Mouse (Mus musculus) layer of hippocampus, adult 2 months (tissue): ENCODE results near the gene AI413582. TPM values are rescaled to one million over a fixed set of nuclear protein-coding genes. Genes with fewer than 3 reads are reported as not detected.

ENCODE experiments used
- DNase-seq, 2 experiments: peaks; one replicate each; pipeline ENCODE4 v3.0.0; 2022; ENCODE audit warnings: low spot score in 2 of 2
- H3K27ac ChIP-seq: fragments of 200-600 bp; 2 replicates; pipeline ENCODE4 v1.8.1; 2022
- H3K4me3 ChIP-seq: fragments of 200-600 bp; 2 replicates; pipeline ENCODE4 v1.8.1; 2022; ENCODE audit warnings: mild to moderate bottlenecking
- CTCF ChIP-seq: fragments of 200-600 bp; conservative IDR thresholded peaks from 2 replicates; pipeline ENCODE4 v1.8.1; 2022; ENCODE audit warnings: antibody characterized with exemption, mild to moderate bottlenecking, moderate library complexity
- total RNA-seq, 2 experiments: library from RNA; stranded (reverse); gene quantifications; 2 replicates each; pipeline ENCODE4 v1.2.3; 2021

Gene AI413582
- total RNA-seq, 2 experiments from 2014 or later = 61.6 to 66.1 TPM

- Histone ChIP-seq H3K27ac (no peak overlapping the region; the same call in 1 of the 2 replicates), H3K4me3 (peak overlapping the region; percentile 93)
- no peak for DNase-seq
- no peak for TF ChIP-seq CTCF
Observed at GRCm38 (mm10) chr17:27557927-27558661, 7.5 kb downstream of the AI413582 start.

- TF ChIP-seq CTCF = peak; percentile 32; the same call in 1 of the 2 replicates
- Histone ChIP-seq H3K4me3 (peak overlapping the region; percentile 93), H3K27ac (peak overlapping the region; percentile 93)
- DNase-seq = no peak
Observed at GRCm38 (mm10) chr17:27557181-27557926, 8.2 kb downstream of the AI413582 start.

- DNase-seq = peak; percentile 55 to 81
- peak within 1 kb of the TSS; percentile 93 for H3K27ac ChIP-seq
- H3K4me3 ChIP-seq = peak within 1 kb of the TSS; percentile 93
- no peak for TF ChIP-seq CTCF
Observed at GRCm38 (mm10) chr17:27556315-27557011, 9.1 kb downstream of the AI413582 start, which contains the start of gene Hmga1. Gene Hmga1, plus strand, starts transcription at chr17:27556497.

- Histone ChIP-seq H3K27ac (peak overlapping the region; percentile 93), H3K4me3 (peak overlapping the region; percentile 93)
- no peak for TF ChIP-seq CTCF
- no peak for DNase-seq
Observed at GRCm38 (mm10) chr17:27555512-27556172, 9.9 kb downstream of the AI413582 start.

GRCm38 (mm10) chr17:27555075-27555511, 10.5 kb downstream of the AI413582 start:
- Histone ChIP-seq H3K4me3 (peak overlapping the region; percentile 93; the same call in 1 of the 2 replicates), H3K27ac (no peak overlapping the region)
- no peak for TF ChIP-seq CTCF
- DNase-seq = no peak

GRCm38 (mm10) chr17:27554062-27554960, 11.2 kb downstream of the AI413582 start:
- H3K4me3 ChIP-seq = no peak overlapping the region
- DNase-seq = no peak
- TF ChIP-seq CTCF = no peak
- H3K27ac ChIP-seq = no peak overlapping the region

GRCm38 (mm10) chr17:27552215-27553201, 13.0 kb downstream of the AI413582 start:
- no peak for DNase-seq
- Histone ChIP-seq H3K27ac (peak overlapping the region; percentile 48; the same call in 1 of the 2 replicates), H3K4me3 (no peak overlapping the region)
- TF ChIP-seq CTCF = no peak

GRCm38 (mm10) chr17:27551393-27551940, 14.1 kb downstream of the AI413582 start:
- no peak for TF ChIP-seq CTCF
- DNase-seq = no peak
- Histone ChIP-seq H3K4me3 (no peak overlapping the region), H3K27ac (no peak overlapping the region)

- Histone ChIP-seq H3K4me3 (no peak overlapping the region), H3K27ac (peak overlapping the region; percentile 65)
- DNase-seq = no peak
- TF ChIP-seq CTCF = no peak
Observed at GRCm38 (mm10) chr17:27549234-27549633, 16.3 kb downstream of the AI413582 start.

- no peak for TF ChIP-seq CTCF
Observed at GRCm38 (mm10) chr17:27547253-27547868, 18.2 kb downstream of the AI413582 start.

More at GRCm38 (mm10) chr17:27547253-27547868, 18.2 kb downstream of the AI413582 start:
- DNase-seq = no peak
- H3K27ac ChIP-seq = no peak overlapping the region
- no peak overlapping the region for H3K4me3 ChIP-seq
